Mouse (Mus musculus): ENCODE results near the gene Tenm4. TPM values are rescaled to one million over a fixed set of nuclear protein-coding genes. Genes with fewer than 3 reads are reported as not detected.
A peak's percentile ranks its signal among the peaks of the same experiment; 100 is the strongest.

The Tenm4 gene
- polyA plus RNA-seq, 1 experiment from 2014 or later, result 45.6 TPM

- Histone ChIP-seq H3K27ac (no peak overlapping the region), H3K27me3 (no peaks in the 10 kb centered on the region), H3K9ac (no peak overlapping the region), H3K9me3 (no peaks in the 10 kb centered on the region), H3K4me1 (peaks cover 10% of the 10 kb centered on the region), H3K36me3 (peaks cover 27% of the 10 kb centered on the region; the same call in 1 of the 2 replicates), H3K4me3 (no peak overlapping the region), H3K4me2 (no peak overlapping the region)
- 86% methylated on average over 8 of the region's 8 CpGs for WGBS
- no peak for ATAC-seq (ENCODE audit: insufficient number of reproducible peaks, insufficient read depth, low FRiP score, low TSS enrichment, low read depth)
Measured at GRCm38 (mm10) chr7:96705307-96706129, 534.5 kb downstream of the Tenm4 start.

- H3K4me3 ChIP-seq, result no peak overlapping the region
- no peak overlapping the region for H3K4me2 ChIP-seq
- 88% methylated on average over 7 of the region's 7 CpGs for WGBS
- H3K9ac ChIP-seq, result no peak overlapping the region
- H3K27ac ChIP-seq, result no peak overlapping the region
- no peaks in the 10 kb centered on the region for H3K27me3 ChIP-seq
- H3K9me3 ChIP-seq, result no peaks in the 10 kb centered on the region
- peaks cover 11% of the 10 kb centered on the region for H3K4me1 ChIP-seq
- H3K36me3 ChIP-seq, result peaks cover 27% of the 10 kb centered on the region; the same call in 1 of the 2 replicates
- ATAC-seq (ENCODE audit: insufficient number of reproducible peaks, insufficient read depth, low FRiP score, low TSS enrichment, low read depth), result no peak
Measured at GRCm38 (mm10) chr7:96706531-96706930, 535.5 kb downstream of the Tenm4 start.

DNA sequence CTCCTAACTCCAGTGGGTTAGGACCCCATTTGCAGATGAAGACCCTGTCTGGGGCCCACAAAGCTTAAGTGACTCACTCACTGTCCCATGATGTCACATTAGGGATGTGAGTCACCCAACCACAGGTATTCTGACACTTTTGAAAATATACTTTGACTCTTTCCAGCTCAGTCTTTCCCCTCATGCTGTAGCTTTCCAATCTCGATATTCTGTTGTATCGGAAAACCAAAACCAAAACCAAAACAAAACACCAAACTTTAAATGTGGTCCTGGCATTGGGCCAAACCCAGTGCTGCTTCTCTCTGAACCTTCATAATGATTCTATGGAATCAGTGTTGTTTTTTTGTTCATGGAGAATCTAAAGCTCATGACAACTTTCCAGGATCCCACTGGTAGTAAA, 536.1 kb downstream of the Tenm4 start:
- no peak overlapping the region for H3K4me2 ChIP-seq
- H3K27ac ChIP-seq, result no peak overlapping the region
- H3K4me3 ChIP-seq, result no peak overlapping the region
- no peaks in the 10 kb centered on the region for H3K27me3 ChIP-seq
- peaks cover 11% of the 10 kb centered on the region for H3K4me1 ChIP-seq
- no peak overlapping the region for H3K9ac ChIP-seq
- no peak for ATAC-seq (ENCODE audit: insufficient number of reproducible peaks, insufficient read depth, low FRiP score, low TSS enrichment, low read depth)
- H3K36me3 ChIP-seq, result peaks cover 27% of the 10 kb centered on the region; the same call in 1 of the 2 replicates
- no peaks in the 10 kb centered on the region for H3K9me3 ChIP-seq
- 68% methylated on average over 2 of the region's 2 CpGs for WGBS

DNA sequence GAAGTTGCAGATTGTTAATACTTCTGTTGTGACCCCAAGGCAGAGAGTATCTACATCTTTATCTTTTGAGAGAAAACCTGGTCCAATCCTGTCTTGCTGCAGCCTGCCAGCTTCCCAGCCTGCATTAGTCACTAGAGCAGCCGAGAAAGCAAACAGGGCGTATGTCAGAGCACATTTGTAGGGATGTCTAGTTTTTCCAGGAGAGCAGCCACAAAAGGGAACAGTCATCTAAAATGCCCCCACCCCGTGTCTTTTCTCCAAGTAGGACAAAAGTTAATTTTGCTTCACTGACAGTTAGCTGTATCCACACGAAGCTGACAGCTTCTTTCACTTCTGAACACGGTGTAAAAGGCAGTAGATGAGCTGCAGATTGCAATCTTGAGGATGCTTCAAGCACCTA, 537.0 kb downstream of the Tenm4 start:
- Histone ChIP-seq H3K36me3 (peaks cover 22% of the 10 kb centered on the region; the same call in 1 of the 2 replicates), H3K9ac (no peak overlapping the region), H3K9me3 (no peaks in the 10 kb centered on the region), H3K4me1 (peaks cover 11% of the 10 kb centered on the region), H3K4me3 (no peak overlapping the region), H3K27me3 (no peaks in the 10 kb centered on the region), H3K27ac (no peak overlapping the region), H3K4me2 (no peak overlapping the region)
- no peak for ATAC-seq (ENCODE audit: insufficient number of reproducible peaks, insufficient read depth, low FRiP score, low TSS enrichment, low read depth)
- 82% methylated on average over 5 of the region's 5 CpGs for WGBS

DNA sequence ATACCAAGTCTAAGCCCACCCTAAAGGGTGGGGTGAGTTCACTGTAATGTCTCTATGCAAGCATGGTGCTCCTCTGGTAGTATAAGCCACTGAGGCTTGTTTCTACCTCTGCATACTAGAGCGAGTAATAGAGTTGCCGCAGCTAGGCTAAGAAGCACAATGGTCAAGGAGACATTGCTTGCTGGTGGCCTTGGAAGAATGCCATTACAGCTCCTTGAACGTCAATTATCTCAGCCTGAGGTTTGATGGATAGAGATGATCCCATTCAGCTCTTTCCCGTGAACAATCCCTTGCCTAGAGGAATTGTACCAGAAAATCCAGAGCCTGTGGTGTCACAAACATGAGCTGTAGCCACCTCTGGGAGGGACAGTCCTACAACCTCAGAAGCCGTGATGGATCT, 537.5 kb downstream of the Tenm4 start:
- no peak overlapping the region for H3K9ac ChIP-seq
- WGBS, result 87% methylated on average over 5 of the region's 5 CpGs
- no peaks in the 10 kb centered on the region for H3K9me3 ChIP-seq
- H3K4me2 ChIP-seq, result no peak overlapping the region
- H3K36me3 ChIP-seq, result peaks cover 21% of the 10 kb centered on the region; the same call in 1 of the 2 replicates
- no peak overlapping the region for H3K27ac ChIP-seq
- no peak overlapping the region for H3K4me3 ChIP-seq
- H3K27me3 ChIP-seq, result no peaks in the 10 kb centered on the region
- H3K4me1 ChIP-seq, result peaks cover 11% of the 10 kb centered on the region
- ATAC-seq (ENCODE audit: insufficient number of reproducible peaks, insufficient read depth, low FRiP score, low TSS enrichment, low read depth), result no peak

DNA sequence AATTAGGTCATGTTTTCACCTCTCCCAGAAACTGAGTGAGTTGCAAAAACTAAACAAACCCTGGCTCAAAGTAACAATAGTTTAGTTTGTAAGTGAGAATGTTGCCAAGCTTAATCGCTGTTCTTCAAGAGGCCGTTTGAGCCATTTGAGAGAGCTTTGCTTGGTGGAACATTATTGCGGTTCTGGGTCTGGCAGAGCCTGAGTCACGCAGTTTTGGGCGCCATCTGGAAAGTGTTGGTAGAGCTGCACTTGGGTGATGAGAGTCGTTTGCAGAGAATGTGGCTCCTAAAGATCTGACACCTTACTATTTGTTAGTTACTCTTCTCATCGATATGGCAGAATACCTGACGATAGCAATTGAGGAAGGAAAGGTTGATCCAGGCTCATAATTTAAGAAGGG, 537.9 kb downstream of the Tenm4 start:
- Histone ChIP-seq H3K4me3 (no peak overlapping the region), H3K9me3 (no peaks in the 10 kb centered on the region), H3K27me3 (no peaks in the 10 kb centered on the region), H3K9ac (no peak overlapping the region), H3K36me3 (peaks cover 17% of the 10 kb centered on the region; the same call in 1 of the 2 replicates), H3K27ac (no peak overlapping the region), H3K4me2 (no peak overlapping the region), H3K4me1 (peaks cover 11% of the 10 kb centered on the region)
- ATAC-seq (ENCODE audit: insufficient number of reproducible peaks, insufficient read depth, low FRiP score, low TSS enrichment, low read depth), result no peak
- WGBS, result 93% methylated on average over 8 of the region's 8 CpGs

DNA sequence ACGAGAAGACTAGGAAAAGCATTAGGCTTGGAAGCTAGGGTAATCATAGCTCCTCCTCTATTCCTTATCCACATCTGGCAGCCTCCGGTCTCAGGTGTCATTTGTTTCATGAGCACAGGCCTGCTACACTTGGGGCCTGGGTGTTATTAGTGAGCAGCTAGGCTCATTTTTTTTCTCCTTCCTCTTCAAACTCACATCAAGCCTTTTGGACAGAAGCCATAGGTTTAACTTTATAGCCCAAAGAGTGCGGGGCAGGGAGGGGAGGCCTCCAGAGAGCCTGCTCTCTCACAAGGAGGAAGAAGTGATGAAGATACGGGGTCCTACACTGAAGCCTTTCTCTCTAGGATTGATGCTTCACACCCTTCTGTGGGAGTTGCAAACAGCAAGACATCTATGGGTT, 538.8 kb downstream of the Tenm4 start:
- 69% methylated on average over 4 of the region's 4 CpGs for WGBS
- H3K4me1 ChIP-seq, result peaks cover 11% of the 10 kb centered on the region
- no peak for ATAC-seq (ENCODE audit: insufficient number of reproducible peaks, insufficient read depth, low FRiP score, low TSS enrichment, low read depth)
- no peak overlapping the region for H3K4me2 ChIP-seq
- H3K9me3 ChIP-seq, result no peaks in the 10 kb centered on the region
- H3K27me3 ChIP-seq, result no peaks in the 10 kb centered on the region
- peaks cover 12% of the 10 kb centered on the region; the same call in 1 of the 2 replicates for H3K36me3 ChIP-seq
- no peak overlapping the region for H3K27ac ChIP-seq
- no peak overlapping the region for H3K4me3 ChIP-seq
- no peak overlapping the region for H3K9ac ChIP-seq

- Histone ChIP-seq H3K27me3 (no peaks in the 10 kb centered on the region), H3K27ac (no peak overlapping the region), H3K9ac (no peak overlapping the region), H3K9me3 (no peaks in the 10 kb centered on the region), H3K4me1 (peaks cover 11% of the 10 kb centered on the region), H3K4me2 (no peak overlapping the region), H3K36me3 (peaks cover 11% of the 10 kb centered on the region; the same call in 1 of the 2 replicates), H3K4me3 (no peak overlapping the region)
- 37% methylated on average over 1 of the region's 1 CpGs for WGBS
- ATAC-seq (ENCODE audit: insufficient number of reproducible peaks, insufficient read depth, low FRiP score, low TSS enrichment, low read depth), result no peak
Measured at GRCm38 (mm10) chr7:96710658-96711071, 539.6 kb downstream of the Tenm4 start.

- Histone ChIP-seq H3K9ac (no peak overlapping the region), H3K4me1 (peaks cover 11% of the 10 kb centered on the region), H3K9me3 (no peaks in the 10 kb centered on the region), H3K27me3 (no peaks in the 10 kb centered on the region), H3K27ac (no peak overlapping the region), H3K4me3 (no peak overlapping the region), H3K36me3 (peaks cover 6% of the 10 kb centered on the region; the same call in 1 of the 2 replicates), H3K4me2 (no peak overlapping the region)
- ATAC-seq (ENCODE audit: insufficient number of reproducible peaks, insufficient read depth, low FRiP score, low TSS enrichment, low read depth), result no peak
Measured at GRCm38 (mm10) chr7:96712876-96713275, 541.8 kb downstream of the Tenm4 start.

GRCm38 (mm10) chr7:96716911-96717310, 545.9 kb downstream of the Tenm4 start:
- Histone ChIP-seq H3K9me3 (no peaks in the 10 kb centered on the region), H3K4me1 (peaks cover 9% of the 10 kb centered on the region), H3K36me3 (0 out of 2 replicates have a peak, but pooled peaks cover 6% of the 10 kb centered on the region), H3K27me3 (no peaks in the 10 kb centered on the region), H3K4me3 (no peak overlapping the region), H3K4me2 (no peak overlapping the region), H3K27ac (no peak overlapping the region), H3K9ac (no peak overlapping the region)
- no peak for ATAC-seq (ENCODE audit: insufficient number of reproducible peaks, insufficient read depth, low FRiP score, low TSS enrichment, low read depth)
- 55% methylated on average over 4 of the region's 4 CpGs for WGBS

DNA sequence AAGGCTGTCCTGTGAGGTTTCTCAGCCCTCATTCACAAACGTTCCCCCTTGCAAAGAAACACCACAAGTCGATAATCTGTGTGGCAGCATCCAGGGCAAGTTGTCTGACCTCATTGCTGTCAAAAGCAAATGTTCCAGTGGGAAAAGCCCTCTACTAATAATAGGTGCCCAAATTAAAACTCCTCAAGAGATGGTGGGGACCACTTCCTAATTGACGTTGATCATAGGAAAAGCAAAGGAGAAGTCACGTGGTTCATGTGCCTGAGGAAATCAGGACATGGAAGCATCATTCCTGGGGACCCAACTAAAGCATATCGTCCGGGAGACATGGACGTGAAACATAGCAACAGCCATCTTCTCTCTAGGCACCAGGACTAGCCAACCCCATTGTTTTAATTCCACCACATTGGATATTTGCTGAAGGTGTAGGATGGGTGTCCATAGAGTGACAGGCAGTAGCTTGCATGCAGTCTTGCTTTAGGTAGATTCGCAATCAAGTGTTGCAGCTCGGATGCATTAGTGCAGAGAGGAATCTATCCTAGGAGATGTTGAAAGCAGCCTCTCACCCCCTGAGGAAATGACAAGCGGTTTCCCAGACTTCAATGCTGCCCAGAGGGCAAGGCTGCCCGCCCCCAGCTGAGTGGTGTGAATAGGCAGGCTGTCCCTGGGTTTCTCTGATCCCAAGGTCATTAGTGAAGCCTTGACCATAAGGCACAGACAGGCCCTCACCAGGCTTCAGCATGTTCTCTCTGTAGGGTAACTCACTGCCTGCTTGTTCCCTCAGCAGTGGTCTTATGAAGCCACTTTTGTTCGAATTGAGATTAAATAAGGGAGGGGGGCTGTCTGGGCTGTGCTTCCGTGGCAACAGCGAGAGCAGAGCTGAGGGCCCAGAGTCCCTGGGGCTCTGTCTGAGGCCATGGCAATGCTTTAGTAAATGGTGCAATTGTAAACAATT, 547.4 kb downstream of the Tenm4 start:
- 39% methylated on average over 14 of the region's 14 CpGs for WGBS

More for the DNA sequence above, 547.4 kb downstream of the Tenm4 start:
- peak overlapping the region; percentile 35; the same call in 1 of the 2 replicates for H3K27ac ChIP-seq
- ATAC-seq (ENCODE audit: insufficient number of reproducible peaks, insufficient read depth, low FRiP score, low TSS enrichment, low read depth), result no peak
- H3K4me1 ChIP-seq, result peaks cover 9% of the 10 kb centered on the region
- no peak overlapping the region for H3K4me3 ChIP-seq
- H3K9me3 ChIP-seq, result no peaks in the 10 kb centered on the region
- no peak overlapping the region for H3K9ac ChIP-seq
- 0 out of 2 replicates have a peak, but pooled peaks cover 6% of the 10 kb centered on the region for H3K36me3 ChIP-seq
- no peaks in the 10 kb centered on the region for H3K27me3 ChIP-seq
- no peak overlapping the region for H3K4me2 ChIP-seq

Measured in embryonic facial prominence, embryonic 13.5 days (tissue).